Mouse (Mus musculus) heart, embryonic 14.5 days (tissue): ENCODE results near the gene H2-Q7. TPM values are rescaled to one million over a fixed set of nuclear protein-coding genes. Genes with fewer than 3 reads are reported as not detected.
"Not testable (repeated sequence)": the region's sequence is repeated elsewhere in the genome, so short reads cannot be mapped to it uniquely, and the experiment has no call there.

Experiments
- ATAC-seq: fragments of 200-750 bp; cut with Nextera tagmentation; 2 replicates; pipeline ENCODE4 v1.8.0; 2017; ENCODE audit warnings: low read depth, moderate TSS enrichment; ENCODE audit not compliant: insufficient number of reproducible peaks, insufficient read depth, low FRiP score
- H3K27ac ChIP-seq, 2 experiments: fragments of 200-500 bp in 1 of 2; fragments of 300-500 bp in 1 of 2; sonication (generic) in 1 of 2; replicated peaks in 1 of 2; 2 replicates each; pipeline ENCODE4 v1.5.1; 2012 to 2014; ENCODE audit warnings: low read depth in 2 of 2, low read length in 2 of 2, control low read depth in 1 of 2, mild to moderate bottlenecking in 1 of 2, mixed read lengths in 1 of 2; ENCODE audit not compliant: control insufficient read depth in 1 of 2, insufficient read depth in 1 of 2
- H3K27me3 ChIP-seq: fragments of 300-500 bp; sonication (generic); 2 replicates; pipeline ENCODE4 v1.6.1; 2014; ENCODE audit warnings: mild to moderate bottlenecking, low read length, control low read depth; ENCODE audit not compliant: control insufficient read depth, insufficient read depth
- H3K36me3 ChIP-seq: fragments of 300-500 bp; sonication (generic); 2 replicates; pipeline ENCODE4 v1.6.1; 2014; ENCODE audit warnings: mild to moderate bottlenecking, control low read depth, low read length, mixed read lengths; ENCODE audit not compliant: control insufficient read depth, insufficient read depth
- H3K4me1 ChIP-seq, 2 experiments: fragments of 200-500 bp in 1 of 2; fragments of 300-500 bp in 1 of 2; sonication (generic) in 1 of 2; 2 replicates each; pipeline ENCODE4 v1.6.1; 2012 to 2014; ENCODE audit warnings: low read length in 2 of 2, control low read depth in 1 of 2, mixed read lengths in 1 of 2; ENCODE audit not compliant: control insufficient read depth in 2 of 2, insufficient read depth in 2 of 2
- H3K4me2 ChIP-seq: fragments of 300-500 bp; sonication (generic); 2 replicates; pipeline ENCODE4 v1.6.1; 2014; ENCODE audit warnings: mild to moderate bottlenecking, low read length
- H3K4me3 ChIP-seq, 2 experiments: fragments of 200-500 bp in 1 of 2; fragments of 300-500 bp in 1 of 2; sonication (generic) in 1 of 2; 2 replicates each; pipeline ENCODE4 v1.5.1; 2012 to 2014; ENCODE audit warnings: low read length in 2 of 2, mild to moderate bottlenecking in 2 of 2, control low read depth in 1 of 2, low read depth in 1 of 2, moderate library complexity in 1 of 2; ENCODE audit not compliant: control insufficient read depth in 1 of 2, insufficient read depth in 1 of 2
- H3K9ac ChIP-seq: fragments of 300-500 bp; sonication (generic); 2 replicates; pipeline ENCODE4 v1.6.1; 2014; ENCODE audit warnings: mild to moderate bottlenecking, low read length
- H3K9me3 ChIP-seq: fragments of 300-500 bp; sonication (generic); 2 replicates; pipeline ENCODE4 v1.6.1; 2016; ENCODE audit warnings: low read length, control low read depth; ENCODE audit not compliant: control insufficient read depth
- WGBS: fragments of 180-500 bp; shearing (Covaris S2); extraction: QIAGEN DNeasy Blood & Tissue Kit; methylation state at CpG from one replicate; pipeline ENCODE4 v1.1.7; 2014; 5-methylcytosine and 5-hydroxymethylcytosine counted together
- polyA plus RNA-seq: library from polyadenylated mRNA; unstranded; fragments of >200 nt; fragmentation: Nextera tagmentation; extraction: Ambion mirVana; gene quantifications from 2 replicates; pipeline ENCODE4 v1.2.1, GENCODE M21; 2014

Gene H2-Q7
- polyA plus RNA-seq, 1 experiment from 2014 or later = 0.89 TPM

GRCm38 (mm10) chr17:35437386-35437936, 1.5 kb upstream of the H2-Q7 start:
- not testable (repeated sequence) for H3K27ac ChIP-seq, H3K4me2 ChIP-seq, H3K4me3 ChIP-seq, H3K9ac ChIP-seq, H3K9me3 ChIP-seq, ATAC-seq, H3K36me3 ChIP-seq, H3K4me1 ChIP-seq
- H3K27me3 ChIP-seq = peaks cover 13% of the 10 kb centered on the region
- WGBS = 44% methylated on average over 1 of the region's 1 CpGs

- not testable (repeated sequence) for H3K9ac ChIP-seq, H3K4me3 ChIP-seq, ATAC-seq, H3K4me1 ChIP-seq, H3K4me2 ChIP-seq, H3K36me3 ChIP-seq, H3K9me3 ChIP-seq, H3K27ac ChIP-seq
- peaks cover 13% of the 10 kb centered on the region for H3K27me3 ChIP-seq
- 53% methylated on average over 1 of the region's 3 CpGs for WGBS
Measured at GRCm38 (mm10) chr17:35438395-35438794, 560 bp upstream of the H2-Q7 start.

- Histone ChIP-seq H3K4me3 (peak overlapping the region; percentile 40 to 43), H3K4me2 (peak overlapping the region; percentile 72), H3K27me3 (peaks cover 13% of the 10 kb centered on the region), H3K9ac (peak overlapping the region; percentile 53)
- not testable (repeated sequence) for ATAC-seq, H3K4me1 ChIP-seq, H3K36me3 ChIP-seq, H3K27ac ChIP-seq, H3K9me3 ChIP-seq
- WGBS = 1% methylated on average over 40 of the region's 48 CpGs
Measured at GRCm38 (mm10) chr17:35439295-35439747, 366 bp downstream of the H2-Q7 start.

GRCm38 (mm10) chr17:35439925-35440645, 1.1 kb downstream of the H2-Q7 start:
- H3K36me3 ChIP-seq, H3K9ac ChIP-seq, H3K4me1 ChIP-seq, H3K4me3 ChIP-seq, H3K27ac ChIP-seq, H3K9me3 ChIP-seq, H3K4me2 ChIP-seq, ATAC-seq: not testable (repeated sequence)
- peaks cover 13% of the 10 kb centered on the region for H3K27me3 ChIP-seq
- 36% methylated on average over 23 of the region's 27 CpGs for WGBS

- not testable (repeated sequence) for H3K4me2 ChIP-seq
Measured at GRCm38 (mm10) chr17:35442376-35442775, 3.4 kb downstream of the H2-Q7 start.

GRCm38 (mm10) chr17:35444510-35444909, 5.6 kb downstream of the H2-Q7 start:
- not testable (repeated sequence) for H3K36me3 ChIP-seq, H3K9ac ChIP-seq, H3K27me3 ChIP-seq, H3K4me1 ChIP-seq, H3K9me3 ChIP-seq, H3K27ac ChIP-seq, H3K4me3 ChIP-seq, H3K4me2 ChIP-seq, ATAC-seq
- WGBS = 77% methylated on average over 2 of the region's 2 CpGs

More at GRCm38 (mm10) chr17:35442376-35442775, 3.4 kb downstream of the H2-Q7 start:
- H3K4me3 ChIP-seq, H3K9me3 ChIP-seq, H3K9ac ChIP-seq, H3K36me3 ChIP-seq, ATAC-seq, H3K4me1 ChIP-seq, H3K27ac ChIP-seq: not testable (repeated sequence)
- peaks cover 13% of the 10 kb centered on the region for H3K27me3 ChIP-seq
- 86% methylated on average over 2 of the region's 2 CpGs for WGBS

GRCm38 (mm10) chr17:35458247-35458646, 19.3 kb downstream of the H2-Q7 start:
- no CpG with 5 or more reads among the region's 1 CpGs for WGBS

More at GRCm38 (mm10) chr17:35458247-35458646, 19.3 kb downstream of the H2-Q7 start:
- not testable (repeated sequence) for H3K36me3 ChIP-seq, H3K27ac ChIP-seq, H3K9me3 ChIP-seq, H3K9ac ChIP-seq, H3K27me3 ChIP-seq, ATAC-seq, H3K4me1 ChIP-seq, H3K4me3 ChIP-seq, H3K4me2 ChIP-seq
